Mouse (Mus musculus) embryonic facial prominence, embryonic 11.5 days (tissue): ENCODE data around the gene Slc16a9. TPM values are rescaled to one million over a fixed set of nuclear protein-coding genes. Genes with fewer than 3 reads are reported as not detected.

Source experiments
- polyA plus RNA-seq: library from polyadenylated mRNA; unstranded; fragments of >200 nt; fragmentation: Nextera tagmentation; extraction: Ambion mirVana; gene quantifications from 2 replicates; pipeline ENCODE4 v1.2.1, GENCODE M21; 2014

Gene Slc16a9
- polyA plus RNA-seq, 1 experiment from 2014 or later: 0.69 TPM

Other genes starting within 250 kb of the Slc16a9 start
- gene Ccdc6, start 148.0 kb upstream of the Slc16a9 start, polyA plus RNA-seq: 20.2 and 20.8 TPM in 2 replicates
- 3.9 and 6.1 TPM in 2 replicates for gene Mrln, start 40.4 kb upstream of the Slc16a9 start, polyA plus RNA-seq
- 11.4 and 13.7 TPM in 2 replicates for gene Fam13c, start 195.4 kb downstream of the Slc16a9 start, polyA plus RNA-seq